Mouse (Mus musculus): ENCODE results near the gene Zranb1.

Gene Zranb1

DNA sequence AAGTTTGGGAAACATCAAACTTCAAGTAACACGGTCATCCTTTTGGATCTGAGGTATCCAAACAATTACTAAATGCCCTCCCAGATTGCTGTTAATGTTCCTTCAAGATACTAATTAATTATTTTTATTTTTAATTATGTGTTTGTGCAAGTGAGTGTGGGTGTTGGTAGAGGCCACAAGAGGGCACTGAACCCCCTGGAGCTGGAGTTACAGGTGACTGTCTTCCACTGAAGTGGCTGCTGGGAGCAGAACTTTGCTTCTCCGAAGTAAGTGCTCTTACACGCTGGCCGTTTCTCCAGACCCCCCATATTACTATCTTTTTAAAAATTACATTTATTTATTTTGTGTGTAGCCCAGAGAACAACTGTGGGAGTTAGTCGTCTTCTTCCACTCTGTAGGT, 887 bp upstream of the Zranb1 start:
- peak; percentile 14 for DNase-seq

DNA sequence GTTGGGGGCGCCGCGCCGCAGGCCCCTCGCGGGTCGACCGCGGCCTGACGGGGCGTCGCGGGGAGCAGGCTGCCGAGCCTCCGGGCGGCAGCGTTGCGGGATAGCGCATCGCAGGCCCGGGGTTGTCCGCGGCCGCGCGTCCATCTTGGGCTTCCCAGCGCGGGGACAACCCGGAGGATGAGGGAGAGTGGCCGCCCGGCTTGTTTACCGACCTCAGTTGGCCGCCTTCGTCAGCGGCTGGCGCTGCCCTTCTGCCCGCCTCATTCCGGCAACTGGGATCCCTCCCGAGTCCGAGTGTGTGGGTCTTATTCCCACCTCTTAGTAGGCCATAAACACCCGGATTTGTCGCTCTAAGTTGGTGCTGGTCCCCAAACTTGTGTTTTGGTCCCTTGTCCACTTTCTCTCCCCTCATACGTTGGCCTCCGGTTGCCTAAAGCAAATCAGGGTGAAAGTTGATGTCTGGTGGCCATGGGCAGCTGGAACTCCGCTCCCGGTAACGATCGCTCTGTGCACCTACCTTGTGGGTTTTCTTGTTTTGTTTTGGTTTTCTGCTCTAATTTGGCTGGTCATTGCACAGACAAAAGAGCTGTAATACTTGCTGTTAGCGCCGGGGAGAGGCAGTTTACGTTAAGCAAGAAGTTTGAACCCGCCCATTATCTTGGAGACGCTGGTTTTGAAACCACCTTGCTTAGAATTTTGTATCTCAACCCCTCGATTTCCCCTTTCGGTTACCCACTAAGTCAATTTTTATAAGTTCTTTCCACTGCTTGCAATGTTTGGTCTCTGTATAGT, 814 bp downstream of the Zranb1 start:
- peak; percentile 61 for DNase-seq

DNA sequence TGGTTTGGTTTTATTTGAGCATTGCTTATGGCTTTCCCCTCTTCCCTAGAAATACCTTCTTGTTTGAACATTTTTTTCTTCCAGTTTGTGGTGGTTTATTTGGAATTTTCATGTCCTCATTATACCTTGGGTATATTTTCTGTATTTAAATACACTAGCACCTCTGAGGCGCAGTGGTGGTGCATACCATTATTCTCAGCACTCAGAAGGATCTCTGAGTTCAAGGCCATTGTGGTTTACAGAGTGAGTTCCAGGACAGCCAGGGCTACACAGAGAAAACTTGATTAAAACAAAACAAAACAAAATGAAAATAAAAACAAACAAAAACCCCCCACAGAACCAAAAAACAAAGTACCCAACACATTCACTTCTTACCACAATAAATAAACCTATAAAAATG, 2.4 kb downstream of the Zranb1 start:
- DNase-seq: no peak

DNA sequence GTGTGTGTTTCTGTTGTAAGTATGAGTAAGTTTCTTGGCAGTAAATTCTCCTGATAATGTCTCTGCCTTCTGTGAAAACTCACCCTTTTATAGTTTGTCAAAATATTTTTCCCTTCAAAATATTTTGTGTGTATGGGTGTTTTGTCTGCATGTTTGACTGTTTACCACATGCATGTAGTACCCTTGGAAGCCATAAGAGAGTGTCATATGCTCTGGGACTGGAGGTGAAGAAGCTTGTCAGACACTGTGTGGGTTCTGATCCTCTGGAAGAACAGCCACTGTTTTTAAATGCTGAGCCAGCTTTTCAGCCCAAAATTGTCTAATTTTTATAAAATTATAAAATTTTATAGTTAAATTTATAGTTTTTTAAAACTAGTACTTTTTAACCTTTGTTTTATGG, 3.8 kb downstream of the Zranb1 start:
- no peak for DNase-seq

DNA sequence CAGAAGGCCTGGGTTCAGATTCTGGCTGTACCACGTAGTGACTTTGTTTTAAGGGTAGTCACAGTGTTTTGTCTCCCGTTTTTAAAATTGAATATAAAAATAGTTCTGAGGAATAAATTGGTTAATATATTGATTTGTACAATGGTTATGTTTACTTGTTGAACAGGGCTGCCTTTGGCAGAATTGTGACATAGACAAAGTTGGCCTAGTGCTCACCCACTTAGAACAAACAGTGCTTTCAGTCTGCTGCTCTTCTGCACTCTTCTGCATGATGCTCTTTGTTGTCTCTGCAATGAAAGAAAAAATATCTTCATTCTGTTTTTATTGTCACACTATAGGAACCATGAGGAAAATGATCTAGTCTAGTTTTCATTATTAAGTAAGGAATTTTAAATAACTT, 8.2 kb downstream of the Zranb1 start:
- DNase-seq: no peak

DNA sequence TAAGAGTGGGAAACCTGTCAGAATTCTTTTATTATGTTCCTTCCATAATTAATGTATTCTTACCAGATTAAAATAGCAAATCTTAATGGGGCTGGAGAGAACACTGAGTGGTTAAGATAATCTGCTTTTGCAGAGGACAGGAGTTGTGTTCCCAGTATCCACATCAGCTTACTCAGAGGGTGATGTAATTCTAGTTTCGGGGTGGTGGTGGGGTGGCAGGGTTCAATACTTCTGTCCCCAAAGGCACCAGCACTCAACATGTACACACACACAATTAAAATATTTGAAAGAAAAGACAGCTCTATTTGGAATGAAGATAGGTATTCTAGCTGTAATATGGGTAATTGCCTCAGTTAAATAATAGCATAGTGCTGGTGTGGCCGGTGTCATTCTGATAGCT, 9.6 kb downstream of the Zranb1 start:
- DNase-seq: no peak

DNA sequence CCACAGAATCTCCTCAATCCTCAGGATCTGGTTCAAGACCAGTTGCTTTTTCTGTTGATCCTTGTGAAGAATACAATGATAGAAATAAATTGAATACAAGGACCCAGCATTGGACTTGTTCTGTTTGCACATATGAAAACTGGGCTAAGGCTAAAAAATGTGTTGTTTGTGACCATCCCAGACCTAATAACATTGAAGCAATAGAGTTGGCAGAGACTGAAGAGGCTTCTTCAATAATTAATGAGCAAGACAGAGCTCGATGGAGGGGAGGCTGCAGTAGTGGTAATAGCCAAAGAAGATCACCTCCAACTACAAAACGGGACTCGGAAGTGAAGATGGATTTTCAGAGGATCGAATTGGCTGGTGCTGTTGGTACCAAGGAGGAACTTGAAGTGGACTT, 19.0 kb downstream of the Zranb1 start:
- DNase-seq: no peak

DNA sequence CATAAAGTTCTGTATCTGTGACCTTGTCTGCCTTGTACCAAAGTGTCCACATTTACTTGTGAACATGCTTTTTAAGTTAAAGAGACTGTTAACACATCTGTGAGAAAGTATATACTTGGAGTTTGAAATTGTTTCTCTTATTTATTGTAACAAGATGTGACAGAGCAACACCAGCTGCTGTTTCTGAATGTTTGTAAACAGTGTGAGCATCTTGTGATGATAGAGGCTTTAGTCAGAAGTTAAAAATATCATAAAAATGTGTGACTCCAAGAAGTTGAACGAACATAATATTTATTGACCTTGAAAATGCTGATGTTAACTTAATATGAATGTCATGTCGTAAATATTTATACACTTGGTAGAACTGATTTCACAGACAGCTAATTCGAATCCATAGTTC, 19.7 kb downstream of the Zranb1 start:
- no peak for DNase-seq

DNA sequence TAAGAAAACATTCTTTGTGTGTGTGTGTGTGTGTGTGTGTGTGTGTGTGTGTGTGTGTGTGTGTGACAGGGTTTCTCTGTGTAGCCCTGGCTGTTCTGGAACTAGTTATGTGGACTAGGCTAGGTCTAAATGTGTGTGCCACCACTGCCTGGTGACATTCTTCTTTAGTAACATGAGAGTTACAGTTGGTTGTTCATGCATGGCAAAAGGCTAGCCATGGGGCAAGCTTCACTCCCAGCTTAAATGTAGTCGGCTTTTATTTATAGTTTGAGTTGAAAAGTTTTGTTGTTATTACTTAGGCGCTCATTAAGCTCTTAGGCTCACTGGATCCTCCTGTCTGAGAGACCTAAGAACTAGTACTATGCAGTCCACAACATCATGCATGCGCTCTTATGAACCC, 33.5 kb downstream of the Zranb1 start:
- DNase-seq: no peak

DNA sequence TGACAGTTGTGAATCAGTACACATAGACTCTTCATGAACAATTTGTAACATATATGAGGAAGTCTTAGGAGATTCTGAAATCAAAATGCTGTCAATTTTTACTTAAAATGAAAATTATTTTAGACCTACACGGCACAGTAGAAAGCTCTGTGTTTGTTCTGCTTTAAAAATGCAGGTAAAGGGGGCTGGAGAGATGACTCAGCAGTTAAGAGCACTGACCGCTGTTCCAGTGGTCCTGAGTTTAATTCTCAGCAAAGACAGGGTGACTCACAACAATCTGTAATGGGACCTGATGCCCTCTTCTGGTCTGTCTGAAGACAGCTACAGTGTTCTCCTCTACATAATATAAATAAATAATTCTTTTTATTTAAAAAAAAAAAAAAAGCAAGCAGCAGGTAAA, 34.8 kb downstream of the Zranb1 start:
- DNase-seq: no peak

DNA sequence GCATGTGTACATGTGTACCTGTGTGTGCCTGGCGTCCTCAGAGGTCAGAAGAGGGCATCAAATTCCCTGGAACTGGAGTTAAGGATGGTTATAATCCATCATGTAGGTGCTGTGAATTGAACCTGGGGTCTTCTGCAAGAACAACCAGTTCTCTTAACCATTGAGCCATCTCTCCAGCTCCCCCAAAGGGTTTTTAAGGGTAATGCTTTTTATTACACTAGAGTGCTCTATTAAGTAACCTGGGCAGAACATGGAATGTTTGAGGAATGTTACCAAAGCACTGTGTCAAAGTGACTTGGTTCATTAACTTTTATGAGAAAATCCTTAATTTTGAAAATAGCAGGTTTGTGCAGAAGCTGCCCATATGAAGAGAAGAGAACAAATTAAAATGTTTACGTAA, 41.1 kb downstream of the Zranb1 start:
- DNase-seq: no peak

DNA sequence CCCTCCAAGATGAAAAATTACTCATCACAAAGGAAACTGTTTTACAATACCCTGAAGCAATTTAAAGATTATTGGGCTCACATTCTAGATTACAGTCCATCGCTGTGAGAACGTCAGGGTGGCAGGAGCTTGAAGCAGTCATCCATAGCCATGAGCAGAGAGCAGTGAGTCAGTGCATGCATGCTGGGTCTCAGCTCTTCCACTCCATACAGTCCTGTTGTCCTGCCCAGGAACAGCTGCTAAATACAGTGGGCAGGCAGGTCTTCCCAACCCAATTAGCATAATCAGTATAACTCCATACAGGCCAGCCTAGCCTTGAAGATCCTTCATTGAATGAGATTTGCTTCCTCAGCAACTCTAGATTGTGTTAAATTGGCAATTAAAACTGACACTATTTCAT, 45.1 kb downstream of the Zranb1 start:
- DNase-seq: no peak

DNA sequence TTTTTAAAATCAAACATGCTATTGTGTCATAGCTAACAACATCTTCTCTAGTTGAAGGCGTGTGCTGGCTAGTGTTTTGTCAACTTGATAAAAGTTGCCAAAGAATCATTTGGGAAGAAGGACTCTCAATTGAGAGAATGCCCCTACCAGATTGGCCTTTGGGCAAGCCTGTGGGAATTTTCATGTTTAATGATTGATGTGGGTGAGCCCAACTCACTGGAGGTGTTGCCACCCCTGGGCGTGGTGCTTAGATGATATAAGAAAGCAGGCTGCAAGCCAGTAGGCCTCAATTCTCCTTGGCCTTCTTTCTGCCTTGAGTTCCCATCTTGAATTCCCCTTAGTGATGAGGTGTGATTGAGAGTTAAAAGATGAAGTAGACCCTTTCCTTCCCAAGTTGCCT, 47.0 kb downstream of the Zranb1 start:
- no peak for DNase-seq

DNA sequence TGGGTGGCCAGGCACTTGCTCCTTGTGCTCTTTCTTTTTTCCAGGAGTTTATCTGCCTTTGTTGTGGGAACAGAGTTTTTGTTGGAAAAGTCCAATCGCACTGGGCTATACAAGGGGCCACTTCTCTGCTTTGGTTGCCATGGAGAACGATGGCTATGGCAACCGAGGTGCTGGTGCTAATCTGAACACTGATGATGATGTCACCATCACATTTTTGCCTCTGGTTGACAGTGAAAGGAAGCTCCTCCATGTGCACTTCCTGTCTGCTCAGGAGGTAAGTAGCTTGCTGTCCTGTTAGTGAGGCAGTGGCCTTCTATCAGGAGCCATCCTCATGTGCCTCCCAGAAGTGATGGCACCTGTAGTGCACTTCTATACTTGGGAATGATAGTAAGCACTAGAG, 51.7 kb downstream of the Zranb1 start:
- peak; percentile 26 for DNase-seq

DNA sequence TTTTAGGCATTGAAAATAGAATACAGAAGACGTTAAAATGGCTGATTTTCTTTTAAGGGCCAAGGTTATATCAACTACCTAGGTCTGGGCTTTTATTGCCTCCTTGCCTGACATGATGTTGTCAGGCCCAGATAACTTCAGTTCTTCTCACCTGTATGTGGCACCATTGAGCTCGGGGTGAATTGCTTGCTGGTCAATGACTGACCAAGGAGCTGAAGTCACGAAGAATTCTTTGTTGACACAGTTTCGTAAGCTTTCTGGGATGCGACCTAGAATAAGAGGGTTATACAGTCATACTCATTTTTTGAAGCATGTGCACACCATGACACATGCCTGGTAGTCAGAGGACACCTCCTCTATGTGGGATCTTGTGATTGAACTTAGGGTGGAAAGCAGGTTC, 58.9 kb downstream of the Zranb1 start:
- no peak for DNase-seq

DNA sequence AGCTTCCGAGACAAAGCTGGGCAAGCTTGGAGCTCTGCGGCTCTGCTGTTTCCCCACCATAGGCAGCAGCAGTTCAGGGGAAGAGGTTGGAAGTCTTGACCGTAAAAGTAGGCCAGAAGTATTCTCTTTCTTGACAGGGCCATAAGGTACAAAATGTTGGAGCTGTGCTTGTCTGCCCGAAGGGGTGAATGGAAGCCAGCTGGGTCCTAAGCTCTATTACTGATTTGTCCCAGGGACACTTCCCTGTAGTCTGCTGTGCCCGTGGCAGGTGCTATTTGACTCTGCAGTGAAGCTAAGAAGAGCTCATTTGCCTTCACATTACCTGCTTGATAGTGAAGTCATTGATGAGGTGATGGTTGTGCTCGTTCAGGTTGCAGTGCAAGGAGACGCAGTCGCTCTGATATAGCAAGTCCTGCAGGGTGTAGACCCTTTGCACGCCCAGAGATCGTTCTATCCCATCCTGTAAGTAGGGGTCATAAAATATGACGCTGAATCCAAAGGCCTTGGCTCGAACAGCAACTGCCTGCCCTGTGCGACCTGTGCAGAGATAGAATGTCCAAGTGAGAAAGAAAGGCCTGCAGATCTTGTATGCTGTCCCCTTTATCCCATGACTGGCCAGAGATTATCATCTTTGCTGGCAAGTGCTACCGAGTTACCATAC, 60.4 kb downstream of the Zranb1 start:
- no peak for DNase-seq

DNA sequence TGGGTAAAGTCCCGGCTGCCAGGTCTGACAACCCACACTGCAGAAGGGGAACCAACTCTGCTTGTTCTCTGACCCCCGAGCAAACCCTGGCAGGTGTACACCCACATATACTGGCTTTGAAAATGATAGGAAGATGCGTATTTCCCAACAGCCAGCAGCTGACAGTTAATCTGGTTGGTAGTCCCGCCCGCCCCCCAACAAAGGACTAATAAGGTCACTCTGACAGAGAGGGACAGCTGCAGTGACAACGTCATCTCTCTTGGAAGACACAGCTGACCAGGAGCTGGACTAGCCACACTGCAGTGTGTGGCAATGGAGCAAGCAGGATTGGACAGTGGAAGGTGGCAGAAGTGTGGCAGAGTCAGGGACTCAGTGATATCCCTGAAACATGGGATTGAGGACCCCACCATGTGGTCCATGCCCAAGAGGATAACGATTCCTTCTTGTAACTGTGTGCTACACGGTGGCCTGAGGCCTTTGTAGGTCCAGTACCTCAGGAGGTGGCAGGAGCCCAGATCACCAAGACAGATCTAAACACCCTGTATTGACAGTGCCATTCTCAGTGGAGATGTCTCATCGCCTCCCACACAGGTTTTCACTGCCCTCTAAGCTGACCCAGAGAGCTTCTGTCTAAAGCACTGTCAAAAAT, 62.1 kb downstream of the Zranb1 start:
- no peak for DNase-seq

DNA sequence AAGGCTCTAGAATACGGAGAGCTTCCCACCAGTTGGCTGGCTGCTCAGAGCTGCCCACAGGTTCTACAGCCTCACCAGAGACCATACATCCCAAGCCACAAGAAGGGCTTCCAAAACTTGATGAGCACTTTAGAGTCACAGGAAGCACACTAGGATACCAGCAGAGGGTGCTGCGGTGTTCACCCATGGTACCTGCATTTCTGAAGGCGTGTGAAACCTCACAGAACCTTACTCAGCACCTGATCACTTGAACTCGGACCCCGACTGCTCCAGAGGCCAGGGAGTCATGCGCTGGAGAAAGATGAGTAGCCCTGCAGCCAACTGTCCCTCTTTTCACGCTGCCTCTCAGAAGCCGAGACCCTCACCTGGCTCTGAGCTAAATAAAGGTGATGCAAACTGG, 63.2 kb downstream of the Zranb1 start:
- DNase-seq: no peak

DNA sequence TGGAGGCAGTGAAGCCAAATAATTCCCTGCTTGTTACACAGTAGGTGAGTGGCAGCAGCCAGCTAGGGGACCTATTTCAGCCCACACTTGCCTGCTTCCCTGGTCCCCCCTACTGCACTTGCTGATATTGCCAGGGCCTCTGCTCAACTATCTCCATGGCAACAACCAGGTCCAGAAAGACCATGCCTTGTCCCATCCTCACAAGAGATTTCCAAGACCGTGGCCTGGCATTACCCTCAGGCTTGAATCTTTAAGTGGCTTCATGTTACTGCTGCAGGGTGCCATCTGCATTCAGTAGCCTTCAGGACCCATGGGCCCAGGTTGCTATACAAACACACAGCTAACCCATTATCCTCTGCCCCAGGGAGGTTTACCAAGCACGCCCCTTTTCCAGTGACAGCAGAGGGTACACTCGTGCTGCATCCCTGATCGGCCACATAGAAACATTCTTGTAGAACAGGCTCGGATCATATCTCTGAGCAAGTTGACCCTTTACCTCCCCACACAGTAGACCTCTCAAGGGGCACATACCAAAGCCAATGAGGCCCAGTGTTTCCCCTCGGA, 63.8 kb downstream of the Zranb1 start:
- no peak for DNase-seq

DNA sequence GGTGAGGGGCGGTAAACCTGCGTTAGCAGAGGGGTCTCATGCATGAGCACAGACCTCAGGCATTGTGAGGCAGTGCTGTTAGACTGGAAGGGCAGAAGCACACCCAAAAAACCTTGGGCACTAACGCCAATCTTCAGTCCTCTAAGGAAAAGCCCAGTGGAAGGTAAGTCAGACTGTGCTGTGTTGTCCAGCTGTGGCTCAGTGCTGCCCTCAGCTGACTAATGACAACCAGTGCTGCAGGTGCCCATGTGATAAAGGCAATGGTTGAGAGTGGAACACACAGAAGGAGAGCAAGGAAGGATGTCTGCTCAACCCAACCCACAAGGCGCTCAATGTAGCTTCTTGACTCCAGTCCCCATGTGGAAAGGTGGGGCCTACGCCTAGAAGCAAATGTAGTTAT, 65.4 kb downstream of the Zranb1 start:
- DNase-seq: peak; percentile 22

DNA sequence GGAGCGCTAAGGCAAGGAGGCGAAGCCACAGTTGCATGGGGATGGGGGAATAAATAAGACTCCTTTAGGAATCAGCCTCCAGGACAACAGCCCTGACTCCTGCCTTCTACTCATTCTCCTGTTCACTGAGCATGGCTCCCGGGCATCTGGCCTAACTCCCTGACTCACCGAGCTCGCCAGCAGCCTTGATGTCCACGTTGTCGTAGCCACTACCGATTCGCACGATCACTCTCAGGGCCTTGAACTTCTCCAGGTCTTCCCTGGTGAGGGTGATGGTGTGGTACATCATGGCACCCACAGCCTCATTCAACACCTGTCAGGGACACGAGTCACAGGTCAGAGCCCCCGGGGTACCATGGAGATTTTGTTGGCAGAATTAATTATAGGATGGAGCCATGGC, 67.7 kb downstream of the Zranb1 start:
- no peak for DNase-seq

DNA sequence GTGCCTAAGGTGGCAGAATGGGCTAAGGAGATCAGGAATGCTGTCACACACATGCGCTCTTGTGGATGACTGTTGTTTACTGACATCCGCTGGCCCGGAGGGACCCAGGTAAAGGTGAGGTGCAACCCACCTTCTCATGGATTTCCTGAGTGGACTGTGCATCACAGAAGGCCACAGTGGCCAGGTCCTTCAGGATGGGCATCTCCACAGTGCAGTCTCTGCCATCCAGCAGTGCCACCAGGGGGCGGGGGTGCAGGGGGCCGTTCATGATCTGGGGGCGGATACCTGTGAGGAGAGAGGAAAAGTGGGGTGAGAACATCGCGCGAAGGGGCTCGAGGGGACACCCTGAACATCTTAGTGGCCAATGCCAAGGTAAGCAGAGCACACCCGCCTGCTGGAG, 68.1 kb downstream of the Zranb1 start:
- DNase-seq: no peak

DNA sequence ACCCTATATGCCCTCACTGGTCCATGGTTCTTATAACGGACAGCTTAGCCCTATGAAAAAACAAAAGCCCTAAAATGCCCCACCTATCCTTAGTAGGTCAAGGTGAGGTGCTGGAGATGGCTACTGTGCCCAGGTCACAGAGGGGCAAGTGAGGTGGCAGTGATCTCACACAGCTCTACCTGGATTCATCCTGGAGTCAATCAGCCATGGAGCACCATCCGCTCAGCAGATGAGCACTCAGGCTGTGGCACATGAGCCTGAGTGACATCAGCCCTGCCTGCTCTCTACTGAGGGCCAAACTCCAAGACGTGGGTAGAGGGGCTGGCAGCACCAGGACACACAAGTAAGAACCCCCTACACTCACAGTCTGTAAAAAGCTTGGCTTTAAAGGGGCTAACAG, 70.4 kb downstream of the Zranb1 start:
- no peak for DNase-seq

DNA sequence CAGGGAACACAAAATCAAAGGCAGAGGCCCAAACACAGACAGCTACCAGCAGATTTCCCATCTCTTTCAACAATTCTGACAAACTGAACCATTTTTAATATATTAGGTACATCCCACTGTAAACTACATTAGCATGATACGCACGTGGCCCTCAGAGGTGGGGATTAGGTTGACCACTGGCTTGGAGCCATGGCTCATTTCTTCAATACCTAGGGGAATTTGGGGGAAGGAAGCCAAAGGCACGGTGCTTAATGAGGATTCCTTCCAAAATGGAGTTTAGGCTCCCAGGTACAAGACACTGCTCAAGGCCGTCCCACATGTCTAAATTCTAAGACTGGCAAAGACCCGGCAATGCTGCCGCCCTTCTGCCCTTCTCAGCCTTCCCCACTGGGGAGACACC, 71.3 kb downstream of the Zranb1 start:
- DNase-seq: no peak
